Mouse (Mus musculus) left cerebral cortex, postnatal 14 days (tissue): ENCODE results near the gene Nkrf. TPM values are rescaled to one million over a fixed set of nuclear protein-coding genes. Genes with fewer than 3 reads are reported as not detected.

Experiments
- DNase-seq, 2 experiments: peaks; one replicate each; pipeline ENCODE4 v3.0.0; 2021 to 2022; ENCODE audit warnings: low spot score in 2 of 2, mixed read lengths in 1 of 2
- intact Hi-C: fragments of 180-260 bp; cut with DNase I; formaldehyde crosslinking; loops from one replicate; pipeline ENCODE4 v1.15.1; 2025
- total RNA-seq, 2 experiments: library from RNA; stranded (reverse); gene quantifications; 2 replicates each; pipeline ENCODE4 v1.2.3; 2021

The Nkrf gene
- total RNA-seq, 2 experiments from 2014 or later = 32.3 to 32.9 TPM

DNA sequence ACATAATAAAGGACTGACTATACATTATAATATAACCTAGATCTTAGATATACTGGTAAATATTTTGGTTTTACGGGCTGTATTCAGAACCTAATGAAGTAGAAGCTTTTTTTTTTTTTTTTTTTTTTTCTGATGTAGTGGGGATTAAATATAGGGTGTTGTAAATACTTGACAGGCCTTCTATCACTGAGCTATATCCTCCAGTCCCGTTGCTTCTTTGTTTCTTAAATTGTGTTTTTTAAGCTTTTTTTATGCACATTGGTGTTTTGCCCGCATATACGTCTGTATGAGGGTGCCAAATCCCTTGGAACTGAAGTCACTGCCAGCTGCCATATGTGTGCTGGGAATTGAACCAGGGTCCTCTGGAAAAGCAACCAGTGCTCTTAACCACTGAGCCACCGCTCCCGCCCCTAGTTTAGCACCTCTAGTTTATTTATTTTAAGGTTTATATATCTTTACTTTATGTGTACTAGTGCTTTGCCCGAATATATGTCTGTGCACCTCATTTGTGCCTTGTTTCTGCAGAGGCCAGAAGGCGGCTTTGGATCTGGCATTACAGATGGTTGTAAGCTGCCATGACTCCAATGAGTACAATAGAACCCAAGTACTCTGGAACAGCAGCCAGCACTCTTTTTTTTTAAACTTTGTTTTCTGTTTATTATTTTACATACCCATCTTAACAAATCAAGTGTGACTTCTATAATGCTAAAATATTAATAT is 37.9 kb downstream of the Nkrf start:
- no peak for DNase-seq
- intact Hi-C loops = no loop called here

DNA sequence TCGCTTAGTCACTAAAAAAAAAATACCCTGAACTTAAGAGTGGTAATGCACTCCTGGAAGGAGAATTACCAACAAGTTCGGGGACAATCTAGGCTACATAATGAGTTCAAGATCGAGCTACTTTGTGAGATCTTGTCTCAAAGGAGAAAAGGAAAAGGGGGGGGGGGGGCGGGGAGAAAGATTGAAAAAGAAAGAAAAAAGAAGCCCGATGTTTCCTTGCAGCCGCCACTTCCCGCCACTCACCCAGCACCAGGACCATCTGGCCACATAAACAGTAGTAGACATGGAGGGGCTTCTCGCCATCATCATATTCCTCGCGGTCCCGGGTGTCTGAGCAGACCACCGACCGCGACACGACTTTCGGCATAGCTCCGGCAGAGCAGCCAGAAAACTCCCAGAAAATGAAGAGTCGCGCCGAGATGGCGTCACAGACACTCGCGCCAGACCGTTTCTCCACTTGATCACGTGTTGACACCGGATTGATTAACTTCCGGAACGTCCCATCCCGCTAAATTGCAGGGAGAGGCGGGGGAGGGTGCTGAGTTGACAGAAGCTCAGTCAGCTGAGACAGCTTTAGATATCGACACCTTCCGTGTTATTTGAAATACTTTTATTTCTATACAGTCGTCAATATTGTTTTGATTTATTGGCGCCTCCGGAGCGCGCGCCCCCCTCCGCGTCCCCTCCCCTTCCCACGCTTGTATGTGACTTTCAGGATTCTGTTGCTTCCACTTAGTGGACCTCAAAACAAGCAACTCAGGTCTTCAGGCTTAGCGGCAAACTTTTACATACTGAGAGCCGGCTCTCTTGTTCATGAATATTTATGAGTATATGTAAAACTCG is 38.7 kb downstream of the Nkrf start:
- peak; percentile 83 to 84 for DNase-seq
- intact Hi-C loops = no loop called here

DNA sequence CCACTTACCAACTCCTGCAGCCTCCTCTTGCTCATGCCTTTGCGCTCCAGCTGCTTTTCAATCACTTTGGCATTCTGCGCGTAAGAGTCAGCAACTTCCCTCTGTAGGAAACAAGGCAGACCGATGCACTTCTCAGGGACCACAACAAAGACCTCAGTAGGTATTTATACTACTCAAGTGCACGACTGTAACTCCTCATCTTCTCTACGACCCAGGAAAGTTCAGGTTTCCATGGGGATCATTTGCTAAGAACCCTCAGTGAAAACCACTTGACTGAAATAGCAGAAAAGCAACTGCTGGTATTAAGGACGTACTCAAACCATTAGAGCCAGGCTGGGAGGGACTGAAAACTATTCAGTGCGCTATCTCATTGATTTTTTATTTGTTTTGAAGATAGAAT is 50.1 kb downstream of the Nkrf start:
- intact Hi-C loops = no loop called here
- no peak for DNase-seq

DNA sequence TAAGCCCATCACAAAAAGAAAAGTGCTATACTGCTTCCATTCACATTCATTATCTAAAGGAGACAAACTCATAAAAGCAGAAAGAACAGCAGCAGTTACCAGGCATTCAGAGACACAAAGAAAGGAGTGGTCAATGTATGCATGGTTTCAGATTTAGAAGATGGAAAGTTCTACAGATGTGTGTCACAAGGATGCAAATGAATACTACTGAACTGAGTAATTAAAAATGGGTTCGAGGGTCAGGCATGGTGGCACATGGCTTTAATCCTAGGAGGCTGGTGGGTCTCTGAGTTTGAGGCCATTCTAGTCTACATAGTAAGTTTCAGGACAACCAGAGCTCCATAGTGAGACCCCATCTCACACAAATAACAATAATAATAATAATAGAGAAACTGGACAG is 55.5 kb downstream of the Nkrf start:
- no peak for DNase-seq
- intact Hi-C loops = no loop called here

DNA sequence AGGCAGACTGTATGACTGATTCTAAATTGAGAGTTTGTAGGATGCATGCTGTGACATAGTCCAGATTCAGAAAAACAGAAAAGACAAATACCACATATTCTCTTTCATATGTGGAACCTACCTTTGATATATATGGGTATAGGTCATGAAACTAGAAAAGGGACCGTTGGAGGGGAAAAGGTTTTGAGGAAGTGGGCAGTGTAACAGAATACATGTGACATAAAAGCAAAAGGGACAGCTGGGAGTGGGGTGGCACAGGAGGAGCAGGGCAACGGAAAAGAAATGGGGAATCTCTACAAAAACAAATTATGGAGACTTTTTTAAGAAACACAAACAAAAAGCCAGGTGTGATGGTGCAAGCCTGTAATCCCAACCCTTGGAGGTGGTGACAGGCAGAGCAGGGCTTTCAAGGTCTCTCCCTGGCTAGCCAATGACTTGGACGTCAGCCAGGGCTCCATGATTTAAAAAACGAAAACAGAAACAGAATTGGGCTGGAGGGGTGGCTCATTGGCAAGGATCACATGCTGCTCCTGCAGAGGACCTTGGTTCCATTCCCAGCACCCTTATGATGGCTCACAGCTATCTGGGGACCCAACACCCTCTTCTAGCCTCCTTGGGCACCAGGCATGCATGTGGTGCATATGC is 59.2 kb downstream of the Nkrf start:
- intact Hi-C loops = no loop called here

DNA sequence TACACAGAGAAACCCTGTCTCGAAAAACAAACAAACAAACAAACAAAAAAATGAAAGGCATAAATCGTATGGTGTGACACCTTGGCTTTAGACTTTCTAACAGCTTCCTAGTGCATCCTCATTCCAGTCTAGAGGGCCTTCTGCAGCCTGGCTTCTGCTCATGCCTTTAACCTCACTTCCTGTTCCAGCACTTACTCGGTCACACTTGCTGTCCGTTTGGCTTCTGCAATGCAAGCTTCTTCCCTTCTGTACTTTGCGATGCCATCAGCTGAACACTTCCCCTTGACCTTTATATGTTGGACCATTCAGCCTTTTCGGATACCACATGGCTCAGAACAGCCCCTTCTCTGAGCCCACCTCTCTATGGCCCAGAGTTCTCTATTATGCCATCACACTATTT is 61.0 kb downstream of the Nkrf start:
- DNase-seq = no peak
- intact Hi-C loops = no loop called here

More for the DNA sequence above, 59.2 kb downstream of the Nkrf start:
- no peak for DNase-seq

DNA sequence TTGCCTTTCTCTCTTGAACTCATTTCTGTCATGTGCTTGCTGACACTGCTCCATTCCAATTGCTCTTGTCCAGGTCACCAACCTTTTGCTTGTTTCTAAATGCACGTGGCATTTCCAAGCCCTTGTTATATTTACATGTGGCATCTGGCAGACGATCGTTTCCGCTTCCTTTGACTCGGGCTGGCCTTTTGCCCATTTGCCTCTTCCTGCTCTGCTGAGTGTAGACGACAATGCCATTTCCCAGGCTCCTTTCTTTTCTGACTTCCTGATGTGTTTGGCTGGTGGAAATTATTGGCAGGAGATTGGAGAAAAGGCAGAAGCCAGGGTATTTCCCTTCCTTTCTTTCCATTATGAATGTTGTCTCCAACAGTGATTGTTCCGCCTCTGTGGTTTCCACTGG is 63.3 kb downstream of the Nkrf start:
- intact Hi-C loops = no loop called here
- DNase-seq = peak in 1 of 2 experiments; percentile 18

Other genes starting within 250 kb of the Nkrf start
- under 1 TPM in 1 of 2 experiments, not detected in 1; 0.30 TPM for gene Slc25a43, start 159.2 kb downstream of the Nkrf start, total RNA-seq
- 100 to 1,000 TPM; 363 to 370 TPM for gene Slc25a5, start 107.2 kb downstream of the Nkrf start, total RNA-seq
- 10 to 100 TPM; 59.6 to 61.9 TPM for gene Ube2a, start 29.0 kb downstream of the Nkrf start, total RNA-seq
- gene C330007P06Rik, start 28.8 kb downstream of the Nkrf start, total RNA-seq = 10 to 100 TPM; 32.6 to 34.4 TPM
- gene Sept6, start 88.9 kb upstream of the Nkrf start, total RNA-seq = 10 to 100 TPM; 72.5 to 75.0 TPM
- not detected for gene Sowahd, start 145.9 kb upstream of the Nkrf start, total RNA-seq
- gene Rpl39, start 182.5 kb upstream of the Nkrf start, total RNA-seq = 100 to 1,000 TPM; 292 to 301 TPM
- gene Upf3b, start 207.4 kb upstream of the Nkrf start, total RNA-seq = 10 to 100 TPM; 15.0 to 15.6 TPM
- 10 to 100 TPM; 15.2 to 15.9 TPM for gene Nkap, start 223.9 kb upstream of the Nkrf start, total RNA-seq